Mouse (Mus musculus): ENCODE measurements at regions not wholly inside any gene's neighbourhood (a gene's known extent, or its start where the extent isn't known, plus 50 kb on each side); places are given as distances from the start of the nearest gene placed in this dataset.

GRCm38 (mm10) chr6:126371489-126371888 is 163.7 kb downstream of the Kcna5 start:
- Histone ChIP-seq H3K9me3 (replicated peaks; ENCODE audit: low read length) (no peaks in the 10 kb centered on the region), H3K4me3 (replicated peaks; ENCODE audit: low read depth, low read length) (no peak overlapping the region), H3K27me3 (ENCODE audit: insufficient read depth, low read length) (no peaks in the 10 kb centered on the region), H3K4me2 (ENCODE audit: low read length) (no peak overlapping the region), H3K4me1 (replicated peaks; ENCODE audit: insufficient read depth, low read length) (no peaks in the 10 kb centered on the region), H3K36me3 (ENCODE audit: insufficient read depth, low read length) (no peaks in the 10 kb centered on the region), H3K27ac (no peak overlapping the region), H3K9ac (ENCODE audit: low read depth, low read length) (no peak overlapping the region)
- ATAC-seq (replicated peaks; ENCODE audit: low FRiP score, low read depth): no peak
- DNase-seq (ENCODE audit: low spot score): no peak
- WGBS: 86% methylated on average over 2 of the region's 2 CpGs
- TF ChIP-seq CTCF (IDR thresholded peaks at IDR 0.05; ENCODE audit: low read depth): no peak

DNA sequence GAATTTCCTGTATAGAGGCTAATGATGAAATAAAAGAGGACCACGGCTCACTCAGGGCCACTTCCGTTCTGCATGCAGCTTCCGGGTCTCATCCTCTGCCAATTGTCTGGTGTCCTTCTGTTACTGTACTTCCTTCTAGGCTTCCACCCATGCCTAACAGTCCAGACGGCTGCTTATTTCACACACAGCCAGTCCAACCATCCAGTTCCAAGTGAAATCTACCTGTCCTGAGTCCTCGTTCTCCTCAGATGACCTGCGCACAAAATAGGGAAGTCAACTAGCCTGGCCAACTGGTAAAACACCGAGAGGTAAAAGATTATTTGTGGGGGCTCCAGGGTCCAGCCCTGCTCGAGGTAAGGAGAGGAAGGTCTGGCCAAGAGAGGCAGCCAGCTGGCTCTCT is 169.7 kb downstream of the Kcna5 start:
- H3K36me3 ChIP-seq (ENCODE audit: insufficient read depth, low read length): no peaks in the 10 kb centered on the region
- no peak overlapping the region for H3K27ac ChIP-seq
- no peaks in the 10 kb centered on the region for H3K27me3 ChIP-seq (ENCODE audit: insufficient read depth, low read length)
- H3K4me3 ChIP-seq (replicated peaks; ENCODE audit: low read depth, low read length): no peak overlapping the region
- no peak overlapping the region for H3K9ac ChIP-seq (ENCODE audit: low read depth, low read length)
- DNase-seq (ENCODE audit: low spot score) (no peak), ATAC-seq (replicated peaks; ENCODE audit: low FRiP score, low read depth) (no peak)
- no peaks in the 10 kb centered on the region for H3K4me1 ChIP-seq (replicated peaks; ENCODE audit: insufficient read depth, low read length)
- no peak for TF ChIP-seq CTCF (IDR thresholded peaks at IDR 0.05; ENCODE audit: low read depth)
- 82% methylated on average over 8 of the region's 8 CpGs for WGBS
- H3K4me2 ChIP-seq (ENCODE audit: low read length): no peak overlapping the region
- no peaks in the 10 kb centered on the region for H3K9me3 ChIP-seq (replicated peaks; ENCODE audit: low read length)

GRCm38 (mm10) chr6:126362331-126362730 is 172.9 kb downstream of the Kcna5 start:
- no peak for ATAC-seq (replicated peaks; ENCODE audit: low FRiP score, low read depth)
- WGBS: 79% methylated on average over 3 of the region's 3 CpGs
- H3K9me3 ChIP-seq (replicated peaks; ENCODE audit: low read length): no peaks in the 10 kb centered on the region
- DNase-seq (ENCODE audit: low spot score): no peak
- H3K4me1 ChIP-seq (replicated peaks; ENCODE audit: insufficient read depth, low read length): no peaks in the 10 kb centered on the region
- H3K4me3 ChIP-seq (replicated peaks; ENCODE audit: low read depth, low read length): no peak overlapping the region
- H3K27ac ChIP-seq: no peak overlapping the region
- no peak overlapping the region for H3K4me2 ChIP-seq (ENCODE audit: low read length)
- TF ChIP-seq CTCF (IDR thresholded peaks at IDR 0.05; ENCODE audit: low read depth): no peak
- H3K9ac ChIP-seq (ENCODE audit: low read depth, low read length): no peak overlapping the region
- no peaks in the 10 kb centered on the region for H3K36me3 ChIP-seq (ENCODE audit: insufficient read depth, low read length)
- no peaks in the 10 kb centered on the region for H3K27me3 ChIP-seq (ENCODE audit: insufficient read depth, low read length)

DNA sequence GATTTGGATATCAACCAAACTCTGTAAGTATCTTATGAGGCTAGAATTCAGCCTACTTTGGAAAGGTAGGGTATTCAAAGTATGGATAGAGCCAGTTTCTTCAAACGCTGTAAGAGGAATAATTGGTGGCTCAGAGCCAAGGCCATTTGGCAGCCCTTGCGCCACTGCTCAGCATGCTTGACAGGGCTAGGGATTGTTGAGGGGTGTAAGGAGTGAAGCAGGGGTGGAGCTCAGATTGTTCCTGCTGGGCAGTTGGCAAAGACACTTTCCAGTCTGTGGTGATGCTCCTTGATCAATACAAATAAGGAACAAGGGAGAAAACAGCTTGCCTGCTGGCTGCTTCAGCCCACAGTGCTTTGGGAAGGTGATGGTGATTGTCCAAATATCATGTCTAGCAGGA is 181.9 kb downstream of the Kcna5 start:
- Histone ChIP-seq H3K9me3 (replicated peaks; ENCODE audit: low read length) (no peaks in the 10 kb centered on the region), H3K27me3 (ENCODE audit: insufficient read depth, low read length) (no peaks in the 10 kb centered on the region), H3K4me3 (replicated peaks; ENCODE audit: low read depth, low read length) (no peak overlapping the region), H3K4me1 (replicated peaks; ENCODE audit: insufficient read depth, low read length) (no peaks in the 10 kb centered on the region), H3K4me2 (ENCODE audit: low read length) (no peak overlapping the region), H3K9ac (ENCODE audit: low read depth, low read length) (no peak overlapping the region), H3K36me3 (ENCODE audit: insufficient read depth, low read length) (no peaks in the 10 kb centered on the region), H3K27ac (no peak overlapping the region)
- WGBS: 18% methylated on average over 2 of the region's 2 CpGs
- no peak for ATAC-seq (replicated peaks; ENCODE audit: low FRiP score, low read depth)
- peak; percentile 4 for DNase-seq (ENCODE audit: low spot score)
- TF ChIP-seq CTCF (IDR thresholded peaks at IDR 0.05; ENCODE audit: low read depth): no peak

GRCm38 (mm10) chr6:126350476-126350875 is 183.8 kb upstream of the Ntf3 start:
- Histone ChIP-seq H3K4me1 (replicated peaks; ENCODE audit: insufficient read depth, low read length) (no peaks in the 10 kb centered on the region), H3K4me2 (ENCODE audit: low read length) (no peak overlapping the region), H3K9ac (ENCODE audit: low read depth, low read length) (no peak overlapping the region), H3K9me3 (replicated peaks; ENCODE audit: low read length) (no peaks in the 10 kb centered on the region), H3K36me3 (ENCODE audit: insufficient read depth, low read length) (no peaks in the 10 kb centered on the region), H3K4me3 (replicated peaks; ENCODE audit: low read depth, low read length) (no peak overlapping the region), H3K27me3 (ENCODE audit: insufficient read depth, low read length) (no peaks in the 10 kb centered on the region), H3K27ac (no peak overlapping the region)
- DNase-seq (ENCODE audit: low spot score) (no peak), ATAC-seq (replicated peaks; ENCODE audit: low FRiP score, low read depth) (no peak)
- 79% methylated on average over 2 of the region's 2 CpGs for WGBS
- no peak for TF ChIP-seq CTCF (IDR thresholded peaks at IDR 0.05; ENCODE audit: low read depth)

DNA sequence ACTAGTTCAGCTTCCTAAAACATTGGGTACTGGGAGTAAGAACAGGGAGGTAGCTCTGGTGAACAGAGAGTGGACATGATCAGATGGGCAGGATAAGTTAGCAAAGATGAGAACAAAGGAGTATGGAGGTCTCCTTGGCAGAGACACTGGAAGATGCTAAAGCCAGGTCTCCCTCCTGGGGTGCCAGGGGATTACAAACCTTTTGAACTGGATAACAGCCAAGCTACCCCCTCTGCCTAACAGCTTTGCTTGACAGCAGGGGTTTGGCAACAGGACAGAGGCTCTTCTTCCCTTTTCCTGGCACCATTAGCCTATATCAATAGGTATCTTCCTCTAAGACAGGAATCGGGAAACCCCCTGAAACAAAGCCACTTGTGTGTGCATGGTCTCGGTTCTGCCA is 183.2 kb upstream of the Ntf3 start:
- ATAC-seq (replicated peaks; ENCODE audit: low FRiP score, low read depth): no peak
- Histone ChIP-seq H3K4me3 (replicated peaks; ENCODE audit: low read depth, low read length) (no peak overlapping the region), H3K9me3 (replicated peaks; ENCODE audit: low read length) (no peaks in the 10 kb centered on the region), H3K4me1 (replicated peaks; ENCODE audit: insufficient read depth, low read length) (no peaks in the 10 kb centered on the region), H3K4me2 (ENCODE audit: low read length) (no peak overlapping the region), H3K27ac (no peak overlapping the region), H3K27me3 (ENCODE audit: insufficient read depth, low read length) (no peaks in the 10 kb centered on the region), H3K9ac (ENCODE audit: low read depth, low read length) (no peak overlapping the region), H3K36me3 (ENCODE audit: insufficient read depth, low read length) (no peaks in the 10 kb centered on the region)
- no peak for DNase-seq (ENCODE audit: low spot score)
- no peak for TF ChIP-seq CTCF (IDR thresholded peaks at IDR 0.05; ENCODE audit: low read depth)
- WGBS: 75% methylated on average over 2 of the region's 2 CpGs

DNA sequence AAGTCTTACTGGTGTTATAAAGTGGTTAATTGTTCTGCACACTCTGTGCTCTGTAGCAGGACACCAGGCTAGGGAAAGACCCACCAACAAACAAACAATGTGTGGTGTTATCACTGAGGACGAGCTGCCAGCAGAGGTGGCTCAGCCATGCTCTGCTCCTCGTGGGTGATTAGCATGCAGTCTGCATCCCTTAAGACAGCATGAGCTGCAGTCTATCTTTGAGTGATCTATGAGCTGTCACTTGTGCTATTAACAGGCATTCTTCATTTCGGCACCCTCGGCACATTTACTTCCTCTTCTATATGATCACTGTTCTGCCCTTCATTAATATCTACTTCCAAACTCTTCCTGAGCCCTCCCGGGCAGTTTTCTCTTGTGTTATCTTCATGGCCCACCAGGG is 178.5 kb upstream of the Ntf3 start:
- no peak for TF ChIP-seq CTCF (IDR thresholded peaks at IDR 0.05; ENCODE audit: low read depth)
- Histone ChIP-seq H3K4me3 (replicated peaks; ENCODE audit: low read depth, low read length) (no peak overlapping the region), H3K27ac (no peak overlapping the region)

More for the DNA sequence above, 178.5 kb upstream of the Ntf3 start:
- no peak for ATAC-seq (replicated peaks; ENCODE audit: low FRiP score, low read depth)
- no peak overlapping the region for H3K9ac ChIP-seq (ENCODE audit: low read depth, low read length)
- WGBS: 52% methylated on average over 5 of the region's 5 CpGs
- H3K4me1 ChIP-seq (replicated peaks; ENCODE audit: insufficient read depth, low read length): no peaks in the 10 kb centered on the region
- no peaks in the 10 kb centered on the region for H3K27me3 ChIP-seq (ENCODE audit: insufficient read depth, low read length)
- DNase-seq (ENCODE audit: low spot score): no peak
- H3K36me3 ChIP-seq (ENCODE audit: insufficient read depth, low read length): no peaks in the 10 kb centered on the region
- H3K9me3 ChIP-seq (replicated peaks; ENCODE audit: low read length): no peaks in the 10 kb centered on the region
- no peak overlapping the region for H3K4me2 ChIP-seq (ENCODE audit: low read length)
